Mouse (Mus musculus) stomach, postnatal 0 days (tissue): ENCODE data around the gene Rest. TPM values are rescaled to one million over a fixed set of nuclear protein-coding genes. Genes with fewer than 3 reads are reported as not detected.
A peak's percentile ranks its signal among the peaks of the same experiment; 100 is the strongest.

Experiments used
- ATAC-seq: fragments of 200-750 bp; cut with Nextera tagmentation; 2 replicates; pipeline ENCODE4 v1.8.0; 2017; ENCODE audit not compliant: low FRiP score, low TSS enrichment
- DNase-seq: peaks from one replicate; pipeline ENCODE4 v3.0.0-alpha.2; 2016; ENCODE audit warnings: low spot score
- H3K27ac ChIP-seq: fragments of 300-500 bp; sonication (generic); replicated peaks from 2 replicates; pipeline ENCODE4 v1.5.1; 2014; ENCODE audit warnings: mild to moderate bottlenecking, control low read depth
- H3K27me3 ChIP-seq: fragments of 300-500 bp; sonication (generic); 2 replicates; pipeline ENCODE4 v1.6.1; 2014; ENCODE audit warnings: low read length; ENCODE audit not compliant: control insufficient read depth, insufficient read depth
- H3K36me3 ChIP-seq: fragments of 300-500 bp; sonication (generic); 2 replicates; pipeline ENCODE4 v1.6.1; 2014; ENCODE audit warnings: low read length, mixed read lengths; ENCODE audit not compliant: control insufficient read depth, insufficient read depth
- H3K4me1 ChIP-seq: fragments of 300-500 bp; sonication (generic); replicated peaks from 2 replicates; pipeline ENCODE4 v1.6.1; 2014; ENCODE audit warnings: antibody characterized with exemption; ENCODE audit not compliant: control insufficient read depth, insufficient read depth
- H3K4me2 ChIP-seq: fragments of 300-500 bp; sonication (generic); replicated peaks from 2 replicates; pipeline ENCODE4 v1.6.1; 2014; ENCODE audit warnings: low read depth, mild to moderate bottlenecking, control low read depth, moderate library complexity
- H3K4me3 ChIP-seq: fragments of 300-500 bp; sonication (generic); 2 replicates; pipeline ENCODE4 v1.5.1; 2014; ENCODE audit warnings: low read depth, low read length, control low read depth
- H3K9ac ChIP-seq: fragments of 300-500 bp; sonication (generic); 2 replicates; pipeline ENCODE4 v1.6.1; 2014; ENCODE audit warnings: mild to moderate bottlenecking, low read length, control low read depth, mixed read lengths
- H3K9me3 ChIP-seq: fragments of 300-500 bp; sonication (generic); 2 replicates; pipeline ENCODE4 v1.6.1; 2016; ENCODE audit warnings: low read length; ENCODE audit not compliant: control insufficient read depth
- CTCF ChIP-seq: IDR thresholded peaks from 2 replicates; pipeline ENCODE4 v1.5.1; 2016; ENCODE audit warnings: antibody characterized with exemption, low read depth, mild to moderate bottlenecking, moderate library complexity
- EP300 ChIP-seq: optimal IDR thresholded peaks from 2 replicates; pipeline ENCODE3; 2016; ENCODE audit warnings: antibody characterized with exemption
- WGBS: fragments of 180-500 bp; shearing (Covaris S2); extraction: QIAGEN DNeasy Blood & Tissue Kit; methylation state at CpG from one replicate; pipeline ENCODE4 v1.1.7; 2014; 5-methylcytosine and 5-hydroxymethylcytosine counted together
- polyA plus RNA-seq: library from polyadenylated mRNA; unstranded; fragments of >200 nt; fragmentation: Nextera tagmentation; extraction: Ambion mirVana; gene quantifications from 2 replicates; pipeline ENCODE4 v1.2.1, GENCODE M21; 2015

Rest gene
- polyA plus RNA-seq, 1 experiment from 2014 or later, result 12.5 TPM

DNA sequence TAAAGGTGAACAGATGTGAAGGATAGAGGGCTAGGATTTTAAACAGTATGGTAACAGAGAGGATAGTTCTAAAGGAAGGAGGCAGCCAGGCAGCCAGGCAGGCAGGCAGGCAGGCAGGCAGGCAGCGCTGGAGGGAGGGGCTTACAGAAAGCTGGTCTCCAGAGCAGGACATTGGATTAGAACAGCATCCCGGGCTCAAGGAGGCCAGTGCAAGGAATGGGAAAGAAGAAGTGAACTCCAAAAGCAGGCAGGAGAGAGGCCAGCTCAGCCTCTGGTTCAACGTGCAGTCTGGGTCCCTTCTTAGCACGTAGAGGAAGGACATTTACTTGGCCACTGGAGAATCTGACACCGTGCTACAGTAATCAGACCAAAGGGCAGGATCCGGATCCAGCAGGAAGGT, 5.2 kb upstream of the Rest start:
- Histone ChIP-seq H3K36me3 (no peaks in the 10 kb centered on the region), H3K4me1 (no peaks in the 10 kb centered on the region), H3K4me2 (no peak overlapping the region), H3K9ac (no peak overlapping the region), H3K27me3 (no peaks in the 10 kb centered on the region), H3K27ac (no peak overlapping the region), H3K9me3 (no peaks in the 10 kb centered on the region), H3K4me3 (no peak overlapping the region)
- no peak for DNase-seq
- no peak for TF ChIP-seq EP300
- TF ChIP-seq CTCF, result no peak
- WGBS, result 53% methylated on average over 6 of the region's 6 CpGs
- no peak for ATAC-seq

GRCm38 (mm10) chr5:77261137-77261536, 4.2 kb upstream of the Rest start:
- Histone ChIP-seq H3K27ac (no peak overlapping the region), H3K36me3 (no peaks in the 10 kb centered on the region), H3K4me3 (no peak overlapping the region), H3K9ac (no peak overlapping the region), H3K4me2 (no peak overlapping the region), H3K27me3 (no peaks in the 10 kb centered on the region), H3K4me1 (no peaks in the 10 kb centered on the region), H3K9me3 (no peaks in the 10 kb centered on the region)
- ATAC-seq, result no peak
- no peak for DNase-seq
- no peak for TF ChIP-seq CTCF
- TF ChIP-seq EP300, result no peak
- 80% methylated on average over 4 of the region's 4 CpGs for WGBS

GRCm38 (mm10) chr5:77262105-77262504, 3.2 kb upstream of the Rest start:
- H3K4me3 ChIP-seq, result no peak overlapping the region

DNA sequence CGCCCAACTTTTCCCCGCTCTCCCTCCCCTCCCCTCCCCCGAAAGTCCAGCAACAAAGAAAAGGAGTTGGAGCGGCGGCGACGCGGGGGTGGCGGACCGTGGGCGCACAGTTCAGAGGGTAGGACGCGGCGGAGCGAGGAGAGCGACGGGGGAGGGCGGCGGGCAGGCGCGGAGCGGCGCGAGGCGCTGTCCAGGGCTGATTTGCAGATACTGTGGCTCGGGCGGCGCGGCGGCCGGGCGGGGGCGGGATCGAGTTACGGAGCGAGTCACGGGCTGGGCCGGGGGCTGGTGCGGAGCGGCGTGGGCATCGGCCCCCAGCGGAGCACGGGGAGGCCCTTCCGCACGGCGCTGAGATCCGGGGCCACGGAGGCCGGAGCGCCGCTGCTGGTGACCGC, 377 bp downstream of the Rest start:
- TF ChIP-seq CTCF (no peak), EP300 (no peak)
- ATAC-seq (peak; percentile 90), DNase-seq (peak; percentile 84)
- Histone ChIP-seq H3K36me3 (peaks cover 3% of the 10 kb centered on the region; the same call in 1 of the 2 replicates), H3K9me3 (no peaks in the 10 kb centered on the region), H3K4me2 (peak overlapping the region; percentile 75), H3K4me3 (peak overlapping the region; percentile 95), H3K4me1 (no peaks in the 10 kb centered on the region), H3K27me3 (no peaks in the 10 kb centered on the region), H3K9ac (peak overlapping the region; percentile 90), H3K27ac (peak overlapping the region; percentile 97)
- WGBS, result under 1% methylated on average over 27 of the region's 53 CpGs

More at GRCm38 (mm10) chr5:77262105-77262504, 3.2 kb upstream of the Rest start:
- WGBS, result 88% methylated on average over 5 of the region's 5 CpGs
- H3K4me1 ChIP-seq, result no peaks in the 10 kb centered on the region
- H3K9me3 ChIP-seq, result no peaks in the 10 kb centered on the region
- no peak for ATAC-seq
- H3K4me2 ChIP-seq, result no peak overlapping the region
- H3K27me3 ChIP-seq, result no peaks in the 10 kb centered on the region
- no peaks in the 10 kb centered on the region for H3K36me3 ChIP-seq
- H3K9ac ChIP-seq, result no peak overlapping the region
- no peak for TF ChIP-seq EP300
- no peak for TF ChIP-seq CTCF
- DNase-seq, result no peak
- no peak overlapping the region for H3K27ac ChIP-seq

GRCm38 (mm10) chr5:77266066-77266885, 985 bp downstream of the Rest start:
- peaks cover 3% of the 10 kb centered on the region; the same call in 1 of the 2 replicates for H3K36me3 ChIP-seq
- WGBS, result under 1% methylated on average over 54 of the region's 87 CpGs
- H3K4me3 ChIP-seq, result peak overlapping the region; percentile 95
- DNase-seq, result peak; percentile 74
- peak overlapping the region; percentile 90 for H3K9ac ChIP-seq
- H3K4me1 ChIP-seq, result no peaks in the 10 kb centered on the region
- ATAC-seq, result peak; percentile 69
- peak overlapping the region; percentile 75 for H3K4me2 ChIP-seq
- H3K27ac ChIP-seq, result peak overlapping the region; percentile 97
- H3K9me3 ChIP-seq, result no peaks in the 10 kb centered on the region
- TF ChIP-seq CTCF (no peak; the same call in 1 of the 2 replicates), EP300 (no peak)
- H3K27me3 ChIP-seq, result no peaks in the 10 kb centered on the region

GRCm38 (mm10) chr5:77266886-77267401, 1.7 kb downstream of the Rest start:
- peak overlapping the region; percentile 97 for H3K27ac ChIP-seq
- TF ChIP-seq CTCF (no peak), EP300 (no peak)
- H3K36me3 ChIP-seq, result peaks cover 3% of the 10 kb centered on the region; the same call in 1 of the 2 replicates
- no peaks in the 10 kb centered on the region for H3K4me1 ChIP-seq
- peak overlapping the region; percentile 75 for H3K4me2 ChIP-seq
- no peak for ATAC-seq
- H3K9ac ChIP-seq, result peak overlapping the region; percentile 90
- H3K4me3 ChIP-seq, result peak overlapping the region; percentile 95
- DNase-seq, result no peak
- WGBS, result 1% methylated on average over 11 of the region's 11 CpGs
- H3K9me3 ChIP-seq, result no peaks in the 10 kb centered on the region
- no peaks in the 10 kb centered on the region for H3K27me3 ChIP-seq
